Mouse (Mus musculus) stomach, embryonic 14.5 days (tissue): Measurements from ENCODE around the gene Wasf3. TPM values are rescaled to one million over a fixed set of nuclear protein-coding genes. Genes with fewer than 3 reads are reported as not detected.

Experiments used
- ATAC-seq: fragments of 200-750 bp; cut with Nextera tagmentation; 2 replicates; pipeline ENCODE4 v1.8.0; 2017; ENCODE audit warnings: low read depth, moderate TSS enrichment; ENCODE audit not compliant: insufficient number of reproducible peaks, insufficient read depth, low FRiP score
- H3K27ac ChIP-seq: fragments of 300-500 bp; sonication (generic); 2 replicates; pipeline ENCODE4 v1.5.1; 2014; ENCODE audit warnings: mild to moderate bottlenecking, low read length, moderate library complexity, mixed read lengths
- H3K27me3 ChIP-seq: fragments of 300-500 bp; sonication (generic); 2 replicates; pipeline ENCODE4 v1.6.1; 2014; ENCODE audit warnings: low read length, control low read depth, mixed read lengths; ENCODE audit not compliant: control insufficient read depth, insufficient read depth
- H3K36me3 ChIP-seq: fragments of 300-500 bp; sonication (generic); 2 replicates; pipeline ENCODE4 v1.6.1; 2014; ENCODE audit warnings: mild to moderate bottlenecking, control low read depth, low read length, moderate library complexity, mixed read lengths; ENCODE audit not compliant: control insufficient read depth, insufficient read depth
- H3K4me1 ChIP-seq: fragments of 300-500 bp; sonication (generic); 2 replicates; pipeline ENCODE4 v1.6.1; 2014; ENCODE audit warnings: low read length, control low read depth, mixed read lengths; ENCODE audit not compliant: control insufficient read depth, insufficient read depth
- H3K4me2 ChIP-seq: fragments of 300-500 bp; sonication (generic); replicated peaks from 2 replicates; pipeline ENCODE4 v1.6.1; 2014; ENCODE audit warnings: low read depth, low read length, control low read depth
- H3K4me3 ChIP-seq: fragments of 300-500 bp; sonication (generic); 2 replicates; pipeline ENCODE4 v1.5.1; 2014; ENCODE audit warnings: low read depth, low read length, control low read depth
- H3K9ac ChIP-seq: fragments of 300-500 bp; sonication (generic); replicated peaks from 2 replicates; pipeline ENCODE4 v1.6.1; 2014; ENCODE audit warnings: low read depth, mild to moderate bottlenecking, control low read depth, low read length, moderate library complexity, mixed read lengths
- H3K9me3 ChIP-seq: fragments of 300-500 bp; sonication (generic); 2 replicates; pipeline ENCODE4 v1.6.1; 2016; ENCODE audit warnings: low read depth, low read length, control low read depth; ENCODE audit not compliant: control insufficient read depth
- WGBS: fragments of 180-500 bp; shearing (Covaris S2); extraction: QIAGEN DNeasy Blood & Tissue Kit; methylation state at CpG from one replicate; pipeline ENCODE4 v1.1.7; 2014; 5-methylcytosine and 5-hydroxymethylcytosine counted together
- polyA plus RNA-seq: library from polyadenylated mRNA; unstranded; fragments of >200 nt; fragmentation: Nextera tagmentation; extraction: Ambion mirVana; gene quantifications from 2 replicates; pipeline ENCODE4 v1.2.1, GENCODE M21; 2014

Gene Wasf3
- polyA plus RNA-seq, 1 experiment from 2014 or later, result 1.8 TPM

- 24% methylated on average over 10 of the region's 10 CpGs for WGBS
- Histone ChIP-seq H3K4me2 (no peak overlapping the region), H3K27me3 (no peaks in the 10 kb centered on the region), H3K9ac (no peak overlapping the region), H3K27ac (no peak overlapping the region), H3K36me3 (no peaks in the 10 kb centered on the region), H3K4me3 (no peak overlapping the region), H3K9me3 (no peaks in the 10 kb centered on the region), H3K4me1 (no peaks in the 10 kb centered on the region)
- ATAC-seq, result no peak
Measured at GRCm38 (mm10) chr5:146360386-146360785, 24.4 kb upstream of the Wasf3 start.

GRCm38 (mm10) chr5:146362711-146363110 lies 22.1 kb upstream of the Wasf3 start:
- H3K9me3 ChIP-seq, result no peaks in the 10 kb centered on the region
- WGBS, result 68% methylated on average over 9 of the region's 9 CpGs
- no peaks in the 10 kb centered on the region for H3K27me3 ChIP-seq
- no peak for ATAC-seq
- no peaks in the 10 kb centered on the region for H3K4me1 ChIP-seq
- H3K4me3 ChIP-seq, result no peak overlapping the region
- H3K36me3 ChIP-seq, result no peaks in the 10 kb centered on the region
- no peak overlapping the region for H3K9ac ChIP-seq
- H3K27ac ChIP-seq, result no peak overlapping the region
- no peak overlapping the region for H3K4me2 ChIP-seq

- H3K9me3 ChIP-seq, result no peaks in the 10 kb centered on the region
- H3K4me1 ChIP-seq, result no peaks in the 10 kb centered on the region
- H3K4me2 ChIP-seq, result no peak overlapping the region
- H3K4me3 ChIP-seq, result no peak overlapping the region
- no peak overlapping the region for H3K27ac ChIP-seq
- no peak for ATAC-seq
- H3K27me3 ChIP-seq, result no peaks in the 10 kb centered on the region
- 56% methylated on average over 2 of the region's 2 CpGs for WGBS
- H3K36me3 ChIP-seq, result no peaks in the 10 kb centered on the region
- no peak overlapping the region for H3K9ac ChIP-seq
Measured at GRCm38 (mm10) chr5:146368356-146368755, 16.4 kb upstream of the Wasf3 start.

GRCm38 (mm10) chr5:146368971-146369370 lies 15.8 kb upstream of the Wasf3 start:
- no peaks in the 10 kb centered on the region for H3K27me3 ChIP-seq
- no peak overlapping the region for H3K4me3 ChIP-seq
- no peaks in the 10 kb centered on the region for H3K9me3 ChIP-seq
- no peak overlapping the region for H3K9ac ChIP-seq
- 90% methylated on average over 13 of the region's 13 CpGs for WGBS
- no peaks in the 10 kb centered on the region for H3K4me1 ChIP-seq
- H3K27ac ChIP-seq, result no peak overlapping the region
- H3K36me3 ChIP-seq, result no peaks in the 10 kb centered on the region
- ATAC-seq, result no peak
- no peak overlapping the region for H3K4me2 ChIP-seq

DNA sequence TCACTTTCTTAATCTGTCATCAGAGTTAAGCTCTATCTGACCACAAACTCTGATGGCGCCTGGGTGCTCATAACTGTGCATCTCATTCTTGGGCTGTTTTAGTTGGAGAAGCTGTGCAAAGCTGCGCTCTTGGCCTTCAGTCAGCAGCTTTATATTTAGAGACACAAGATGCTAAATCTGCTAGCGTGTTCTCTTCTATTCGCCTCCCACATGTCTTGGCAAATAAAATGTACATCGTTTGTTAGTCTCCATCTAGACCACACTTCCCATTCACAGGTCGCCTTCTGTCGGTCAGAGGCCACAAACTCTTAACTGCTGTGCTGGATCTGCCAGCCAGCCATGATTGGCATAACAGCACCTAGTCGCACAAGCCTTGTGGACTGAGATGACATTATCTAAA lies 14.0 kb upstream of the Wasf3 start:
- no peak overlapping the region for H3K4me3 ChIP-seq
- H3K36me3 ChIP-seq, result no peaks in the 10 kb centered on the region
- no peaks in the 10 kb centered on the region for H3K4me1 ChIP-seq
- WGBS, result 91% methylated on average over 8 of the region's 8 CpGs
- no peak overlapping the region for H3K4me2 ChIP-seq
- no peaks in the 10 kb centered on the region for H3K9me3 ChIP-seq
- no peak overlapping the region for H3K27ac ChIP-seq
- no peak for ATAC-seq
- no peaks in the 10 kb centered on the region for H3K27me3 ChIP-seq
- no peak overlapping the region for H3K9ac ChIP-seq

- H3K36me3 ChIP-seq, result no peaks in the 10 kb centered on the region
- no peak for ATAC-seq
- no peaks in the 10 kb centered on the region for H3K4me1 ChIP-seq
- H3K27me3 ChIP-seq, result no peaks in the 10 kb centered on the region
- no peak overlapping the region for H3K9ac ChIP-seq
- no peak overlapping the region for H3K27ac ChIP-seq
- WGBS, result 86% methylated on average over 11 of the region's 11 CpGs
- no peak overlapping the region for H3K4me2 ChIP-seq
- H3K9me3 ChIP-seq, result no peaks in the 10 kb centered on the region
- no peak overlapping the region for H3K4me3 ChIP-seq
Measured at GRCm38 (mm10) chr5:146373238-146373637, 11.5 kb upstream of the Wasf3 start.

GRCm38 (mm10) chr5:146376601-146377000 lies 8.2 kb upstream of the Wasf3 start:
- Histone ChIP-seq H3K9me3 (no peaks in the 10 kb centered on the region), H3K4me2 (no peak overlapping the region), H3K4me1 (no peaks in the 10 kb centered on the region), H3K4me3 (no peak overlapping the region), H3K27ac (no peak overlapping the region), H3K36me3 (no peaks in the 10 kb centered on the region), H3K27me3 (no peaks in the 10 kb centered on the region), H3K9ac (no peak overlapping the region)
- ATAC-seq, result no peak
- 82% methylated on average over 4 of the region's 4 CpGs for WGBS

DNA sequence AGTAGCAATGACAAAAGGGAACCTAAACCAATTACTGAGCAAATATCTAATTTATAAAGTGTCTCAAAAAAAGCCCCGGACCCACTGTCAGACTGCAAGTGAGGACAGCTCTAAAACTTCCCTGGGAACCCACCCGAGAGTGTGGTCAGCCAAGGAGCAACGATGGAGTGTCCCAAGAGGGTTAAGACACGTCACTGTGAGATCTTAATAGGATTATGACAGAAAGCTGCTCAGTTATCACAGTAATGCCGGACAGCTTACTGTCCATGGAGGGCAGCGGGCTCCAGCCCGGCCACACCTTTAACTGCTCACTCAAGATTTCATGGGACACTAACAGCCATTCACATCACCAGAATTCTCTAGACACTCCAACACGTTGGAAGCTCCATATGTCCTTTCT lies 4.7 kb upstream of the Wasf3 start:
- H3K4me2 ChIP-seq, result no peak overlapping the region
- ATAC-seq, result no peak
- 79% methylated on average over 8 of the region's 8 CpGs for WGBS
- no peak overlapping the region for H3K27ac ChIP-seq
- H3K27me3 ChIP-seq, result no peaks in the 10 kb centered on the region
- no peaks in the 10 kb centered on the region for H3K4me1 ChIP-seq
- H3K9ac ChIP-seq, result no peak overlapping the region
- no peak overlapping the region for H3K4me3 ChIP-seq
- no peaks in the 10 kb centered on the region for H3K9me3 ChIP-seq
- no peaks in the 10 kb centered on the region for H3K36me3 ChIP-seq

DNA sequence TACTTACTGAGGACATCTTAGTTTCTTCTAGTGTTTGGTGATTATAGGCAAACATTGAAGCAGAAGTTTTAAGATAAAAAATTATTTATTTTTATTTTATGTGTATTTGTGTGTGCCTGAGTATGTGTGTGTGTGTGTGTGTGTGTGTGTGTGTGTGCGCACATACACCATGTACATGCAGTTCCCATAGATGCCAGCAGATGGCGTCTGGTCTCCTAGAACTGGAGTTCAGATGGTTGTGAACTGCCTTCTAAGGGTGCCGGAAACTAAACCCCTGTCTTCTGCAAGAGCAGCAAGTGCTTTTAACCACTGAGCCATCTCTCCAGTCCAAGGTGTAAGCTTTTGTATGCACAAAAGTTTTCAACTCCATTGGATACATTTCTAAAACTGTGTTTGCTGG lies 2.5 kb upstream of the Wasf3 start:
- Histone ChIP-seq H3K36me3 (no peaks in the 10 kb centered on the region), H3K27ac (no peak overlapping the region), H3K9me3 (no peaks in the 10 kb centered on the region), H3K4me3 (no peak overlapping the region), H3K27me3 (0 out of 2 replicates have a peak, but pooled peaks cover 4% of the 10 kb centered on the region), H3K4me2 (no peak overlapping the region), H3K9ac (no peak overlapping the region), H3K4me1 (0 out of 2 replicates have a peak, but pooled peaks cover 6% of the 10 kb centered on the region)
- no peak for ATAC-seq
- 79% methylated on average over 3 of the region's 3 CpGs for WGBS
